Mouse (Mus musculus) small intestine, adult 2 months (tissue): ENCODE measurements around the gene Oit1. TPM values are rescaled to one million over a fixed set of nuclear protein-coding genes. Genes with fewer than 3 reads are reported as not detected.

Source experiments
- H3K27ac ChIP-seq: fragments of 200-500 bp; 2 replicates; pipeline ENCODE4 v1.5.1; 2012; ENCODE audit warnings: low read depth, low read length, control low read depth, inconsistent platforms; ENCODE audit not compliant: insufficient read depth
- H3K27me3 ChIP-seq: fragments of 200-500 bp; 2 replicates; pipeline ENCODE4 v1.6.1; 2012; ENCODE audit warnings: mild to moderate bottlenecking, moderate library complexity, low read length, inconsistent platforms; ENCODE audit not compliant: control insufficient read depth, insufficient read depth
- H3K36me3 ChIP-seq: fragments of 200-500 bp; 2 replicates; pipeline ENCODE4 v1.6.1; 2012; ENCODE audit warnings: mild to moderate bottlenecking, low read length, control low read depth, inconsistent platforms; ENCODE audit not compliant: control insufficient read depth, insufficient read depth
- H3K4me1 ChIP-seq: fragments of 200-500 bp; 2 replicates; pipeline ENCODE4 v1.6.1; 2012; ENCODE audit warnings: low read length, inconsistent platforms, mixed read lengths; ENCODE audit not compliant: control insufficient read depth, insufficient read depth, insufficient read length
- H3K4me3 ChIP-seq: fragments of 200-500 bp; 2 replicates; pipeline ENCODE4 v1.5.1; 2012; ENCODE audit warnings: low read depth, mild to moderate bottlenecking, control low read depth, inconsistent platforms, low read length, moderate library complexity
- CTCF ChIP-seq: fragments of 200-500 bp; IDR thresholded peaks from 2 replicates; pipeline ENCODE4 v1.5.1; 2012; ENCODE audit warnings: low read depth, mild to moderate bottlenecking, control low read depth, inconsistent platforms, low read length, moderate library complexity, mixed read lengths; ENCODE audit not compliant: insufficient replicate concordance, insufficient read length; ENCODE audit errors: extremely low read depth
- POLR2A ChIP-seq: fragments of 200-500 bp; IDR thresholded peaks from 2 replicates; pipeline ENCODE4 v1.6.1; 2012; ENCODE audit warnings: low read depth, mild to moderate bottlenecking, control low read depth, inconsistent platforms, low read length, moderate library complexity
- WGBS: fragments of 180-500 bp; shearing (Covaris S2); methylation state at CpG from one replicate; pipeline ENCODE4 v1.1.7; 2018; 5-methylcytosine and 5-hydroxymethylcytosine counted together
- polyA plus RNA-seq: library from polyadenylated mRNA; depleted of rRNA; stranded (reverse); fragments of >200 nt; gene quantifications from 2 replicates; pipeline ENCODE4 v1.2.3, GENCODE M21; 2012

Oit1 gene
- polyA plus RNA-seq, 1 experiment = 26.8 TPM

- Histone ChIP-seq H3K4me1 (peaks cover 12% of the 10 kb centered on the region; the same call in 1 of the 2 replicates), H3K4me3 (no peak overlapping the region), H3K27ac (no peak overlapping the region), H3K36me3 (no peaks in the 10 kb centered on the region), H3K27me3 (no peaks in the 10 kb centered on the region)
- no peak for TF ChIP-seq POLR2A
- TF ChIP-seq CTCF = no peak
- 82% methylated on average over 7 of the region's 7 CpGs for WGBS
These were observed 17.2 kb upstream of the Oit1 start for GRCm38 (mm10) chr14:8395690-8396287.

- Histone ChIP-seq H3K4me1 (peaks cover 9% of the 10 kb centered on the region; the same call in 1 of the 2 replicates), H3K4me3 (no peak overlapping the region), H3K36me3 (no peaks in the 10 kb centered on the region), H3K27me3 (no peaks in the 10 kb centered on the region), H3K27ac (no peak overlapping the region)
- TF ChIP-seq CTCF = no peak
- no peak for TF ChIP-seq POLR2A
- 41% methylated on average over 6 of the region's 6 CpGs for WGBS
These were observed 13.7 kb upstream of the Oit1 start for GRCm38 (mm10) chr14:8392181-8392825.

GRCm38 (mm10) chr14:8369394-8369793 is 9.2 kb downstream of the Oit1 start:
- WGBS = 73% methylated on average over 4 of the region's 4 CpGs
- no peak overlapping the region for H3K27ac ChIP-seq
- no peaks in the 10 kb centered on the region for H3K27me3 ChIP-seq
- peaks cover 34% of the 10 kb centered on the region for H3K4me1 ChIP-seq
- no peak overlapping the region for H3K4me3 ChIP-seq
- peaks cover 3% of the 10 kb centered on the region for H3K36me3 ChIP-seq
- TF ChIP-seq CTCF (no peak), POLR2A (no peak)

GRCm38 (mm10) chr14:8368900-8369299 is 9.7 kb downstream of the Oit1 start:
- H3K36me3 ChIP-seq = peaks cover 7% of the 10 kb centered on the region
- 94% methylated on average over 1 of the region's 1 CpGs for WGBS
- H3K4me1 ChIP-seq = peaks cover 34% of the 10 kb centered on the region
- no peak for TF ChIP-seq POLR2A
- no peak overlapping the region for H3K4me3 ChIP-seq
- H3K27ac ChIP-seq = 0 out of 2 replicates have a peak overlapping the region, but pooled peaks have one; percentile 2
- H3K27me3 ChIP-seq = no peaks in the 10 kb centered on the region

GRCm38 (mm10) chr14:8367727-8368520 is 10.6 kb downstream of the Oit1 start:
- peaks cover 37% of the 10 kb centered on the region for H3K4me1 ChIP-seq
- H3K27ac ChIP-seq = peak overlapping the region; percentile 74
- peaks cover 12% of the 10 kb centered on the region for H3K36me3 ChIP-seq
- no peak overlapping the region for H3K4me3 ChIP-seq
- no peaks in the 10 kb centered on the region for H3K27me3 ChIP-seq
- TF ChIP-seq CTCF (no peak), POLR2A (no peak)
- WGBS = 50% methylated on average over 4 of the region's 4 CpGs

- WGBS = 0% methylated on average over 1 of the region's 1 CpGs
- Histone ChIP-seq H3K4me3 (no peak overlapping the region), H3K27ac (peak overlapping the region; percentile 74), H3K36me3 (peaks cover 14% of the 10 kb centered on the region), H3K27me3 (no peaks in the 10 kb centered on the region), H3K4me1 (peaks cover 41% of the 10 kb centered on the region)
- no peak for TF ChIP-seq POLR2A
- TF ChIP-seq CTCF = no peak
These were observed 11.4 kb downstream of the Oit1 start for GRCm38 (mm10) chr14:8367121-8367520.

GRCm38 (mm10) chr14:8365833-8366232 is 12.7 kb downstream of the Oit1 start:
- 30% methylated on average over 6 of the region's 6 CpGs for WGBS

More at GRCm38 (mm10) chr14:8365833-8366232, 12.7 kb downstream of the Oit1 start:
- TF ChIP-seq POLR2A (no peak), CTCF (no peak)
- peak overlapping the region; percentile 92 for H3K27ac ChIP-seq
- H3K4me1 ChIP-seq = peaks cover 45% of the 10 kb centered on the region
- peaks cover 20% of the 10 kb centered on the region for H3K36me3 ChIP-seq
- no peaks in the 10 kb centered on the region for H3K27me3 ChIP-seq
- no peak overlapping the region for H3K4me3 ChIP-seq
